Mouse (Mus musculus) embryonic facial prominence, embryonic 10.5 days (tissue): Measurements from ENCODE around the gene Hs6st3. TPM values are rescaled to one million over a fixed set of nuclear protein-coding genes. Genes with fewer than 3 reads are reported as not detected.
A peak's percentile ranks its signal among the peaks of the same experiment; 100 is the strongest.
"Not testable (repeated sequence)": the region's sequence is repeated elsewhere in the genome, so short reads cannot be mapped to it uniquely, and the experiment has no call there.

Experiments used
- DNase-seq: peaks from one replicate; pipeline ENCODE4 v3.0.0-alpha.2; 2017; ENCODE audit warnings: low spot score
- H3K27ac ChIP-seq: fragments of 300-500 bp; sonication (generic); replicated peaks from 2 replicates; pipeline ENCODE4 v1.5.1; 2016; ENCODE audit warnings: mild to moderate bottlenecking
- H3K27me3 ChIP-seq: fragments of 300-500 bp; sonication (generic); replicated peaks from 2 replicates; pipeline ENCODE4 v1.6.1; 2016; ENCODE audit warnings: low read depth, mild to moderate bottlenecking; ENCODE audit not compliant: poor library complexity, severe bottlenecking
- H3K36me3 ChIP-seq: fragments of 300-500 bp; sonication (generic); replicated peaks from 2 replicates; pipeline ENCODE4 v1.6.1; 2016; ENCODE audit warnings: mild to moderate bottlenecking, moderate library complexity
- H3K4me1 ChIP-seq: fragments of 300-500 bp; sonication (generic); 2 replicates; pipeline ENCODE4 v1.6.1; 2016
- H3K4me3 ChIP-seq: fragments of 300-500 bp; sonication (generic); 2 replicates; pipeline ENCODE4 v1.5.1; 2016; ENCODE audit warnings: mild to moderate bottlenecking, moderate library complexity
- H3K9me3 ChIP-seq: fragments of 300-500 bp; sonication (generic); 2 replicates; pipeline ENCODE4 v1.6.1; 2016; ENCODE audit warnings: mild to moderate bottlenecking
- WGBS: fragments of 180-500 bp; shearing (Covaris S2); methylation state at CpG from one replicate; pipeline ENCODE4 v1.1.7; 2016; 5-methylcytosine and 5-hydroxymethylcytosine counted together
- polyA plus RNA-seq: library from polyadenylated mRNA; unstranded; fragments of >200 nt; fragmentation: Nextera tagmentation; extraction: Ambion mirVana; gene quantifications from 2 replicates; pipeline ENCODE4 v1.2.1, GENCODE M21; 2016

The Hs6st3 gene
- polyA plus RNA-seq, 1 experiment from 2014 or later: not detected

GRCm38 (mm10) chr14:119476582-119476981, 338.4 kb downstream of the Hs6st3 start:
- Histone ChIP-seq H3K27ac (no peak overlapping the region), H3K4me3 (no peak overlapping the region), H3K4me1 (no peaks in the 10 kb centered on the region), H3K36me3 (no peaks in the 10 kb centered on the region), H3K9me3 (no peaks in the 10 kb centered on the region), H3K27me3 (no peaks in the 10 kb centered on the region)
- DNase-seq: no peak
- WGBS: 92% methylated on average over 9 of the region's 9 CpGs

GRCm38 (mm10) chr14:119477836-119478235, 339.7 kb downstream of the Hs6st3 start:
- Histone ChIP-seq H3K4me1 (no peaks in the 10 kb centered on the region), H3K27me3 (no peaks in the 10 kb centered on the region), H3K27ac (no peak overlapping the region), H3K9me3 (no peaks in the 10 kb centered on the region), H3K4me3 (no peak overlapping the region), H3K36me3 (no peaks in the 10 kb centered on the region)
- 72% methylated on average over 4 of the region's 4 CpGs for WGBS
- no peak for DNase-seq

GRCm38 (mm10) chr14:119488978-119489703, 351.0 kb downstream of the Hs6st3 start:
- WGBS: 85% methylated on average over 5 of the region's 5 CpGs
- no peak overlapping the region for H3K4me3 ChIP-seq

GRCm38 (mm10) chr14:119520632-119521031, 382.5 kb downstream of the Hs6st3 start:
- Histone ChIP-seq H3K4me1 (no peaks in the 10 kb centered on the region), H3K27me3 (no peaks in the 10 kb centered on the region), H3K36me3 (no peaks in the 10 kb centered on the region), H3K9me3 (no peaks in the 10 kb centered on the region), H3K27ac (no peak overlapping the region), H3K4me3 (no peak overlapping the region)
- no peak for DNase-seq
- WGBS: 88% methylated on average over 5 of the region's 5 CpGs

More at GRCm38 (mm10) chr14:119488978-119489703, 351.0 kb downstream of the Hs6st3 start:
- H3K9me3 ChIP-seq: no peaks in the 10 kb centered on the region
- H3K36me3 ChIP-seq: no peaks in the 10 kb centered on the region
- no peak overlapping the region for H3K27ac ChIP-seq
- no peaks in the 10 kb centered on the region for H3K27me3 ChIP-seq
- H3K4me1 ChIP-seq: no peaks in the 10 kb centered on the region
- DNase-seq: no peak

- no peaks in the 10 kb centered on the region for H3K9me3 ChIP-seq
- WGBS: 93% methylated on average over 1 of the region's 1 CpGs
- H3K4me3 ChIP-seq: no peak overlapping the region
- DNase-seq: no peak
- no peaks in the 10 kb centered on the region for H3K4me1 ChIP-seq
- no peak overlapping the region for H3K27ac ChIP-seq
- no peaks in the 10 kb centered on the region for H3K27me3 ChIP-seq
- H3K36me3 ChIP-seq: no peaks in the 10 kb centered on the region
These were observed 382.9 kb downstream of the Hs6st3 start for GRCm38 (mm10) chr14:119521056-119521455.

- Histone ChIP-seq H3K36me3 (no peaks in the 10 kb centered on the region), H3K27me3 (no peaks in the 10 kb centered on the region), H3K9me3 (no peaks in the 10 kb centered on the region), H3K4me1 (no peaks in the 10 kb centered on the region), H3K4me3 (no peak overlapping the region), H3K27ac (no peak overlapping the region)
- WGBS: 83% methylated on average over 13 of the region's 13 CpGs
- no peak for DNase-seq
These were observed 394.9 kb downstream of the Hs6st3 start for GRCm38 (mm10) chr14:119532889-119533546.

GRCm38 (mm10) chr14:119540505-119540904, 402.4 kb downstream of the Hs6st3 start:
- Histone ChIP-seq H3K36me3 (no peaks in the 10 kb centered on the region), H3K9me3 (no peaks in the 10 kb centered on the region), H3K4me1 (no peaks in the 10 kb centered on the region), H3K27ac (no peak overlapping the region), H3K4me3 (no peak overlapping the region), H3K27me3 (no peaks in the 10 kb centered on the region)
- WGBS: 88% methylated on average over 5 of the region's 5 CpGs
- DNase-seq: no peak

GRCm38 (mm10) chr14:119544596-119544995, 406.5 kb downstream of the Hs6st3 start:
- H3K36me3 ChIP-seq: no peaks in the 10 kb centered on the region
- no peak overlapping the region for H3K4me3 ChIP-seq
- no peaks in the 10 kb centered on the region for H3K9me3 ChIP-seq
- WGBS: 87% methylated on average over 3 of the region's 3 CpGs
- H3K27ac ChIP-seq: no peak overlapping the region
- H3K27me3 ChIP-seq: no peaks in the 10 kb centered on the region
- DNase-seq: no peak
- H3K4me1 ChIP-seq: no peaks in the 10 kb centered on the region

- 91% methylated on average over 4 of the region's 4 CpGs for WGBS
- H3K4me3 ChIP-seq: no peak overlapping the region
- DNase-seq: no peak
These were observed 420.2 kb downstream of the Hs6st3 start for GRCm38 (mm10) chr14:119558356-119558755.

GRCm38 (mm10) chr14:119582039-119582508, 443.9 kb downstream of the Hs6st3 start:
- peaks cover 9% of the 10 kb centered on the region for H3K4me1 ChIP-seq
- DNase-seq: peak; percentile 19
- H3K9me3 ChIP-seq: no peaks in the 10 kb centered on the region
- WGBS: 40% methylated on average over 10 of the region's 10 CpGs
- no peak overlapping the region for H3K27ac ChIP-seq
- H3K36me3 ChIP-seq: no peaks in the 10 kb centered on the region
- no peak overlapping the region for H3K4me3 ChIP-seq
- no peaks in the 10 kb centered on the region for H3K27me3 ChIP-seq

More at GRCm38 (mm10) chr14:119558356-119558755, 420.2 kb downstream of the Hs6st3 start:
- no peaks in the 10 kb centered on the region for H3K27me3 ChIP-seq
- no peaks in the 10 kb centered on the region for H3K4me1 ChIP-seq
- no peaks in the 10 kb centered on the region for H3K36me3 ChIP-seq
- H3K27ac ChIP-seq: no peak overlapping the region
- H3K9me3 ChIP-seq: no peaks in the 10 kb centered on the region

GRCm38 (mm10) chr14:119585069-119585468, 446.9 kb downstream of the Hs6st3 start:
- no peak overlapping the region for H3K27ac ChIP-seq
- H3K36me3 ChIP-seq: no peaks in the 10 kb centered on the region
- no peak for DNase-seq
- H3K9me3 ChIP-seq: no peaks in the 10 kb centered on the region
- H3K27me3 ChIP-seq: no peaks in the 10 kb centered on the region
- whole genome bisulfite sequencing: 86% methylated on average over 4 of the region's 4 CpGs
- H3K4me3 ChIP-seq: no peak overlapping the region
- H3K4me1 ChIP-seq: peaks cover 9% of the 10 kb centered on the region

GRCm38 (mm10) chr14:119587365-119587764, 449.2 kb downstream of the Hs6st3 start:
- not testable (repeated sequence) for H3K4me3 ChIP-seq, DNase-seq, H3K27me3 ChIP-seq, H3K36me3 ChIP-seq, H3K4me1 ChIP-seq, H3K9me3 ChIP-seq, H3K27ac ChIP-seq
- 84% methylated on average over 1 of the region's 1 CpGs for WGBS

GRCm38 (mm10) chr14:119604327-119604726, 466.2 kb downstream of the Hs6st3 start:
- H3K27me3 ChIP-seq: no peaks in the 10 kb centered on the region
- no peak overlapping the region for H3K4me3 ChIP-seq
- 79% methylated on average over 14 of the region's 14 CpGs for WGBS
- no peaks in the 10 kb centered on the region for H3K9me3 ChIP-seq
- DNase-seq: no peak
- no peaks in the 10 kb centered on the region for H3K36me3 ChIP-seq
- no peaks in the 10 kb centered on the region for H3K4me1 ChIP-seq
- no peak overlapping the region for H3K27ac ChIP-seq
